Mouse (Mus musculus) intestine, postnatal 0 days (tissue): Measurements from ENCODE around the gene Maml3. TPM values are rescaled to one million over a fixed set of nuclear protein-coding genes. Genes with fewer than 3 reads are reported as not detected.
A peak's percentile ranks its signal among the peaks of the same experiment; 100 is the strongest.

Experiments
- ATAC-seq: fragments of 200-750 bp; cut with Nextera tagmentation; 2 replicates; pipeline ENCODE4 v1.8.0; 2017; ENCODE audit warnings: mild to moderate bottlenecking, moderate TSS enrichment, moderate library complexity
- H3K27ac ChIP-seq: fragments of 300-500 bp; sonication (generic); 2 replicates; pipeline ENCODE4 v1.5.1; 2014; ENCODE audit warnings: mild to moderate bottlenecking, low read depth, low read length, moderate library complexity
- H3K27me3 ChIP-seq: fragments of 300-500 bp; sonication (generic); replicated peaks from 2 replicates; pipeline ENCODE4 v1.6.1; 2014; ENCODE audit warnings: low read length, mixed read lengths; ENCODE audit not compliant: control insufficient read depth, insufficient read depth
- H3K36me3 ChIP-seq: fragments of 300-500 bp; sonication (generic); 2 replicates; pipeline ENCODE4 v1.6.1; 2014; ENCODE audit warnings: mild to moderate bottlenecking, moderate library complexity; ENCODE audit not compliant: control insufficient read depth, insufficient read depth
- H3K4me1 ChIP-seq: fragments of 300-500 bp; sonication (generic); replicated peaks from 2 replicates; pipeline ENCODE4 v1.6.1; 2014; ENCODE audit warnings: antibody characterized with exemption, low read length, mixed read lengths; ENCODE audit not compliant: control insufficient read depth, insufficient read depth
- H3K4me2 ChIP-seq: fragments of 300-500 bp; sonication (generic); replicated peaks from 2 replicates; pipeline ENCODE4 v1.6.1; 2014; ENCODE audit warnings: low read depth, mild to moderate bottlenecking, moderate library complexity
- H3K4me3 ChIP-seq: fragments of 300-500 bp; sonication (generic); 2 replicates; pipeline ENCODE4 v1.5.1; 2014; ENCODE audit warnings: low read depth, low read length
- H3K9ac ChIP-seq: fragments of 300-500 bp; sonication (generic); 2 replicates; pipeline ENCODE4 v1.6.1; 2014; ENCODE audit warnings: mild to moderate bottlenecking, low read depth, low read length
- H3K9me3 ChIP-seq: fragments of 300-500 bp; sonication (generic); 2 replicates; pipeline ENCODE4 v1.6.1; 2016; ENCODE audit warnings: mixed run types; ENCODE audit not compliant: control insufficient read depth
- CTCF ChIP-seq: sonication (generic); IDR thresholded peaks from 2 replicates; pipeline ENCODE4 v1.5.1; 2016; ENCODE audit warnings: low read depth, mild to moderate bottlenecking, control low read depth, antibody characterized with exemption, moderate library complexity
- WGBS: fragments of 180-500 bp; shearing (Covaris S2); extraction: QIAGEN DNeasy Blood & Tissue Kit; methylation state at CpG from one replicate; pipeline ENCODE4 v1.1.7; 2014; 5-methylcytosine and 5-hydroxymethylcytosine counted together
- polyA plus RNA-seq: library from polyadenylated mRNA; unstranded; fragments of >200 nt; fragmentation: Nextera tagmentation; extraction: Ambion mirVana; gene quantifications from 2 replicates; pipeline ENCODE4 v1.2.1, GENCODE M21; 2015

Maml3 gene
- polyA plus RNA-seq, 1 experiment from 2014 or later = 2.0 TPM

DNA sequence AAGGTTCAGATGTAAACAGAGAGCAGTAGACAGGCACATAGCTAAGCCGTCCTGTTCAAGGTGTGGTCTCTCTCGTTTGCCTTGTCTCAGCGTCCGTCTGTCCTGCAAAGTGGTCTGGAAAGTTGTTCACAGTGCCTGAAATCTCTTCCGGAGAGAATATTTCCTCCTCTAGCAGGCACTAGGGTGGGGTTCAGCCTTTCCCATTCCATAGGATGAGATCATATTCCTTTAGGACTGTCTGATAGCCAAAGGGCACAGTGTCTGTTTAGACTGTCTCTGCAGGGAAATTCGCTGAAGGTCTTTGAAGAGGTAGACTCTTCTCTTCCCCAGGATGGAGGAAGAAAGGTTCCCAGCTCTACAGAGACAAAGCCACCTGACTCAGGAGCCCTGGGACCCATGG is 255.4 kb downstream of the Maml3 start:
- Histone ChIP-seq H3K27me3 (no peaks in the 10 kb centered on the region), H3K9ac (no peak overlapping the region), H3K4me3 (no peak overlapping the region), H3K4me2 (peak overlapping the region; percentile 24), H3K9me3 (no peaks in the 10 kb centered on the region), H3K27ac (no peak overlapping the region; the same call in 1 of the 2 replicates), H3K36me3 (0 out of 2 replicates have a peak, but pooled peaks cover 3% of the 10 kb centered on the region), H3K4me1 (no peaks in the 10 kb centered on the region)
- WGBS = 16% methylated on average over 6 of the region's 6 CpGs
- TF ChIP-seq CTCF = no peak
- no peak for ATAC-seq

DNA sequence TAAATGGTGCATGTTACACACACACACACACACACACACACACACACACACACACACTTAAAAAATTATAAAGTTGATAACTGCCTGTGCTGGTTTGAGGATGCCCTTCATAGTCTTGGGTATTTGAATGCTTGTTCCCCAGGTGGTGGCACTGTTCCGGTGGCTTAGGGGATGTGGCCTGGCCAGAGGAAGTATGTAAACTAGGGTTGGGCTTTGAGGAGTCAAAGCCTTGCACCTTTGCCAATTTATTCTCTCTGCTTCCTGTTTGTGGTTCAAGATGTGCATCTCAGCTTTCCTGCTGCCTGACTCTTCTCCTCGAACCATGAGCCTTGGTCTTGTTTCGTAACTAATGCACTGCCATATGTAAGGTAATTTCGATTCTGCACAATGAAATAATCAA is 257.6 kb downstream of the Maml3 start:
- peak; percentile 30; the same call in 1 of the 2 replicates for TF ChIP-seq CTCF
- Histone ChIP-seq H3K27ac (no peak overlapping the region), H3K4me2 (no peak overlapping the region), H3K36me3 (0 out of 2 replicates have a peak, but pooled peaks cover 3% of the 10 kb centered on the region), H3K4me1 (no peaks in the 10 kb centered on the region), H3K4me3 (no peak overlapping the region), H3K9ac (no peak overlapping the region), H3K27me3 (no peaks in the 10 kb centered on the region), H3K9me3 (no peaks in the 10 kb centered on the region)
- ATAC-seq = no peak
- WGBS = 88% methylated on average over 4 of the region's 4 CpGs

DNA sequence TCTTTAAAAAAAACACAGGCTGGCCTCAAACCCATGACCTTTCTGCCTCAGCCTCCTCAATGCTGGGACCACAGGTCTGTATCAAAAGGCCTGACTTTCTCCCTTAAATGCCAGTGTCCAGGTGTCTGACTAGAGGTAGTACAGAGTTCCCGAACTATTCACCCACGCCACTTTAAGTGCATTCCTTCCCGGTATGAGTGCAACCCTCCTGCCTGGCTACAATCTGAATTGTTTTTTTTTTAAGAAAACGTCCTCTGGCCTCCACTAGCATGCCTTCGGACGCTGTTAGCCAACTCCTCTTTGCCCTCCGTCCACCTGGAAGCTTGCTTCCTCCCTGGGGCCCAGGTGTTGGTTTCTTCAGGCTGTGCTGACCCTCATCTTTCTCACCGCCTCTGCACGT is 260.6 kb downstream of the Maml3 start:
- ATAC-seq = no peak
- Histone ChIP-seq H3K4me2 (no peak overlapping the region), H3K27me3 (no peaks in the 10 kb centered on the region), H3K9me3 (no peaks in the 10 kb centered on the region), H3K4me1 (no peaks in the 10 kb centered on the region), H3K27ac (no peak overlapping the region), H3K36me3 (no peaks in the 10 kb centered on the region), H3K9ac (no peak overlapping the region), H3K4me3 (no peak overlapping the region)
- 80% methylated on average over 9 of the region's 9 CpGs for WGBS
- TF ChIP-seq CTCF = no peak

DNA sequence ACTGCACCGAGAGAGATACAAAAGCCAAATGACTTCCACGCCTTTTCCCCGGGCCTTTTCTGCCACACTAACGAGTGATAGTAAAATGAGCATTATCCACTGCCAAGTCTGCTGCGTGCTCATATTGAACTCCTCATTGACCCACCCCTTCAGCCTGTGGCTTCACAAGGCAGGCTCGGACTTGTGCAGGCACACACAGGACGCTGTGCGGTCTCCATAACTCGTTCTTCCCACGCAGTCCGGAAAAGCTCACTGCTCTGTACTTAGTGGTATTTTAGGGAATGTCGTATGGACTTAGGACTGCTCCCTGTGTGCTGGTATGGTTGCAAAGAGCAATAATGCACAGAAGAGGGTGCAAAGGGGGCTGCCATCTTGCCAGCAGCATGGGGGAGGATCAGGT is 262.7 kb downstream of the Maml3 start:
- TF ChIP-seq CTCF = no peak
- ATAC-seq = no peak

DNA sequence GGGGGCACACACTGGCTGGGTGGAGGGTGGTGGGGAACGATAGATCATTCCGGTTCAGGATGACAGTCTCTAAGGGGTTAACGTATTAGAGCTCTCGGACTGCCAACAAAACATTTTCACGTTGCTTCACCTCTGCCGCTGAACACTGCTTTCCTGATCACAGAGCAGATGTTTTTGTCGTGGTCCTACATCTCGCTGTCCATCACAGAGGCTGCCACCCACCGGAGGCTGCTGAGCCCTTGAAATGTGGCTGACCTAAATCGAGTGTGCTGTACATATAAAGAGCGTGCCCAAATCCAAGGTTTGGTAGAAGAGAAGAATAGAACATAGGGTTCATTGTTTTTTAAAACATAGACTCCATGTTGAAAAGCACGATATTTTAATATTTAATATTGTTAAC is 263.3 kb downstream of the Maml3 start:
- TF ChIP-seq CTCF = no peak
- H3K4me1 ChIP-seq = no peaks in the 10 kb centered on the region; the same call in 1 of the 2 replicates
- no peak overlapping the region for H3K27ac ChIP-seq
- no peaks in the 10 kb centered on the region for H3K27me3 ChIP-seq
- H3K4me2 ChIP-seq = no peak overlapping the region
- no peak overlapping the region for H3K4me3 ChIP-seq
- no peak overlapping the region for H3K9ac ChIP-seq
- H3K9me3 ChIP-seq = no peaks in the 10 kb centered on the region
- no peak for ATAC-seq
- no peaks in the 10 kb centered on the region for H3K36me3 ChIP-seq
- WGBS = 82% methylated on average over 12 of the region's 12 CpGs

More for the DNA sequence above, 262.7 kb downstream of the Maml3 start:
- Histone ChIP-seq H3K27ac (no peak overlapping the region), H3K27me3 (no peaks in the 10 kb centered on the region), H3K9me3 (no peaks in the 10 kb centered on the region), H3K4me3 (no peak overlapping the region), H3K4me2 (no peak overlapping the region), H3K9ac (no peak overlapping the region), H3K36me3 (no peaks in the 10 kb centered on the region), H3K4me1 (no peaks in the 10 kb centered on the region; the same call in 1 of the 2 replicates)
- WGBS = 76% methylated on average over 12 of the region's 12 CpGs

DNA sequence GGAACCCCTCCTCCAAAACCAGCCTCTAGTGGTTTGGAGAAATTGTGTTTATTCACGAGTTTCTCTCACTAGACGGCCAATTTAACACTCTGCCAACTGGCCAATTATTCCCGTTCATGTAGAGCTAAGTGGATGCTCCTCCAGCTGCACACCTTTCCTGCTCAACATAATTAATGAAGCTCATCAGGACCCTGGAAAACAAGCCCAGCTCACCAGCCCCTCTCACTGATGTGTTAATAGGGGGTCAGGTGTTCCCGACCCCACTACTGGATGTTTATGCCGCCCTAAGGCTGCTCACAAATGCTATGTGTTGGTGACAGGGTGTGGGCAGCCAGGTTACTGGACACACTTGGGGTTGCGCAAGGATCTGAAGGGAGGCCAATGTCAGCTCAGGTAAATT is 263.7 kb downstream of the Maml3 start:
- no peak overlapping the region for H3K9ac ChIP-seq
- no peak overlapping the region for H3K27ac ChIP-seq
- no peak overlapping the region for H3K4me3 ChIP-seq
- no peaks in the 10 kb centered on the region; the same call in 1 of the 2 replicates for H3K4me1 ChIP-seq
- no peaks in the 10 kb centered on the region for H3K36me3 ChIP-seq
- ATAC-seq = no peak
- TF ChIP-seq CTCF = no peak
- no peak overlapping the region for H3K4me2 ChIP-seq
- 90% methylated on average over 6 of the region's 6 CpGs for WGBS
- no peaks in the 10 kb centered on the region for H3K27me3 ChIP-seq
- no peaks in the 10 kb centered on the region for H3K9me3 ChIP-seq
